ENCODE assay signal across 9 mouse cellular contexts in genomic region chr3:135597014-135597413, GRCm38 (mm10).
DNase-seq lines count a peak whose midpoint lies in the region; ATAC-seq and TF ChIP-seq lines count a peak whose summit lies in the region.
"Had no signal": no experiment of that assay in that cellular context is flagged by ENCODE, and none has a peak within 500 bp of the region (broad histone marks: within the 10 kb centered on the region; RNA-seq: fewer than 3 reads in every experiment).

No protein-coding gene starts in this region.

- WGBS in limb, embryonic 12.5 days, result 80% methylated on average over 4 of the region's 4 CpGs
- WGBS in limb, embryonic 10.5 days, result 80% methylated on average over 4 of the region's 4 CpGs
- WGBS in heart, embryonic 12.5 days, result 53% methylated on average over 4 of the region's 4 CpGs
- 87% methylated on average over 4 of the region's 4 CpGs for WGBS in limb, embryonic 14.5 days

- H3K9ac ChIP-seq in limb, embryonic 12.5 days (replicated peaks), result no peak overlapping the region
- H3K9ac ChIP-seq in heart, embryonic 12.5 days, result no peak overlapping the region
- no peak overlapping the region; the same call in 1 of the 2 replicates for H3K9ac ChIP-seq in limb, embryonic 14.5 days (ENCODE audit: low read depth, low read length, severe bottlenecking)

- TF ChIP-seq POLR2A in limb, embryonic 14.5 days (IDR thresholded peaks at IDR 0.05; ENCODE audit: borderline replicate concordance, extremely low read depth, insufficient read depth, insufficient read length), result no peak

- H3K4me2 ChIP-seq in limb, embryonic 12.5 days, result no peak overlapping the region
- no peak overlapping the region for H3K4me2 ChIP-seq in heart, embryonic 12.5 days
- no peak overlapping the region for H3K4me2 ChIP-seq in limb, embryonic 14.5 days (replicated peaks; ENCODE audit: low read depth, low read length, severe bottlenecking)

- no peaks in the 10 kb centered on the region for H3K27me3 ChIP-seq in limb, embryonic 12.5 days
- H3K27me3 ChIP-seq in limb, embryonic 10.5 days (ENCODE audit: low read depth, poor library complexity, severe bottlenecking), result no peaks in the 10 kb centered on the region
- no peaks in the 10 kb centered on the region for H3K27me3 ChIP-seq in heart, embryonic 12.5 days (replicated peaks)
- no peaks in the 10 kb centered on the region for H3K27me3 ChIP-seq in limb, embryonic 14.5 days (ENCODE audit: control insufficient read depth, insufficient read depth, low read length)

- ATAC-seq in limb, embryonic 12.5 days (ENCODE audit: insufficient number of reproducible peaks, insufficient read depth, low FRiP score, low TSS enrichment, low read depth), result no peak
- peak; percentile 36; the same call in 1 of the 2 replicates for ATAC-seq in heart, embryonic 12.5 days (ENCODE audit: insufficient number of reproducible peaks, low FRiP score)
- no peak for ATAC-seq in limb, embryonic 14.5 days (ENCODE audit: low FRiP score, low read depth)
- ATAC-seq in monocyte, adult 5-6 weeks (replicated peaks; ENCODE audit: insufficient number of reproducible peaks, low FRiP score, low TSS enrichment, poor library complexity, severe bottlenecking), result peak; percentile 28; the same call in 1 of the 2 replicates
- ATAC-seq in frontal cortex, adult (ENCODE audit: low TSS enrichment), result no peak

- no peak overlapping the region for H3K4me3 ChIP-seq in limb, embryonic 12.5 days (replicated peaks)
- no peak overlapping the region for H3K4me3 ChIP-seq in limb, embryonic 10.5 days
- no peak overlapping the region for H3K4me3 ChIP-seq in heart, embryonic 12.5 days
- no peak overlapping the region for H3K4me3 ChIP-seq in limb, embryonic 14.5 days (replicated peaks; ENCODE audit: low read length)

- H3K27ac ChIP-seq in limb, embryonic 12.5 days, result peak overlapping the region; percentile 14; the same call in 1 of the 2 replicates
- H3K27ac ChIP-seq in limb, embryonic 10.5 days, result no peak overlapping the region
- peak overlapping the region; percentile 82 for H3K27ac ChIP-seq in heart, embryonic 12.5 days (ENCODE audit: poor library complexity, severe bottlenecking)
- H3K27ac ChIP-seq in limb, embryonic 14.5 days (replicated peaks; ENCODE audit: low read depth, low read length), result 0 out of 2 replicates have a peak overlapping the region, but pooled peaks have one; percentile 8

- no peak for DNase-seq in limb, embryonic 10.5 days (ENCODE audit: low spot score)
- DNase-seq in limb, embryonic 14.5 days (ENCODE audit: low spot score), result no peak
- DNase-seq in layer of hippocampus, adult 9-10 months (ENCODE audit: low spot score), result no peak
- DNase-seq in cerebellum, adult 18-20 months, result no peak
- DNase-seq: right cerebral cortex, postnatal 14 days had no signal

- 0 out of 2 replicates have a peak, but pooled peaks cover 2% of the 10 kb centered on the region for H3K4me1 ChIP-seq in limb, embryonic 12.5 days (replicated peaks)
- peaks cover 2% of the 10 kb centered on the region; the same call in 1 of the 2 replicates for H3K4me1 ChIP-seq in limb, embryonic 10.5 days
- peaks cover 20% of the 10 kb centered on the region for H3K4me1 ChIP-seq in heart, embryonic 12.5 days (replicated peaks)
- H3K4me1 ChIP-seq in limb, embryonic 14.5 days (ENCODE audit: control insufficient read depth, insufficient read depth, low read length), result 0 out of 2 replicates have a peak, but pooled peaks cover 3% of the 10 kb centered on the region

- peaks cover 66% of the 10 kb centered on the region for H3K36me3 ChIP-seq in limb, embryonic 12.5 days
- peaks cover 55% of the 10 kb centered on the region for H3K36me3 ChIP-seq in limb, embryonic 10.5 days
- peaks cover 63% of the 10 kb centered on the region for H3K36me3 ChIP-seq in heart, embryonic 12.5 days
- H3K36me3 ChIP-seq in limb, embryonic 14.5 days (ENCODE audit: control insufficient read depth, insufficient read depth, low read length), result peaks cover 64% of the 10 kb centered on the region

- H3K9me3 ChIP-seq in limb, embryonic 12.5 days, result no peaks in the 10 kb centered on the region
- H3K9me3 ChIP-seq in limb, embryonic 10.5 days (replicated peaks), result no peaks in the 10 kb centered on the region
- no peaks in the 10 kb centered on the region for H3K9me3 ChIP-seq in heart, embryonic 12.5 days (replicated peaks)
- H3K9me3 ChIP-seq in limb, embryonic 14.5 days (ENCODE audit: control insufficient read depth, low read length), result no peaks in the 10 kb centered on the region

Comparison
In these comparisons a context has a peak if more than half of its experiments do, and no peak if none do; other contexts are left out.
1. ATAC-seq: peak in heart, embryonic 12.5 days (single experiment) and monocyte, adult 5-6 weeks (single experiment); none in limb, embryonic 12.5 days (single experiment), limb, embryonic 14.5 days (single experiment) and frontal cortex, adult (single experiment).